Mouse (Mus musculus) liver, embryonic 13.5 days (tissue): ENCODE data around the gene Agap2. TPM values are rescaled to one million over a fixed set of nuclear protein-coding genes. Genes with fewer than 3 reads are reported as not detected.

Experiments used
- ATAC-seq: fragments of 200-750 bp; cut with Nextera tagmentation; 2 replicates; pipeline ENCODE4 v1.8.0; 2017; ENCODE audit warnings: low read depth, mild to moderate bottlenecking, moderate number of reproducible peaks, moderate library complexity
- DNase-seq: peaks from one replicate; pipeline ENCODE4 v3.0.0; 2022
- H3K27ac ChIP-seq: fragments of 300-500 bp; sonication (generic); 2 replicates; pipeline ENCODE4 v1.5.1; 2015; ENCODE audit warnings: moderate library complexity, mild to moderate bottlenecking, inconsistent platforms
- H3K27me3 ChIP-seq: fragments of 300-500 bp; sonication (generic); 2 replicates; pipeline ENCODE4 v1.6.1; 2015; ENCODE audit warnings: mild to moderate bottlenecking, inconsistent platforms
- H3K36me3 ChIP-seq: fragments of 300-500 bp; sonication (generic); 2 replicates; pipeline ENCODE4 v1.6.1; 2015; ENCODE audit warnings: mild to moderate bottlenecking, inconsistent platforms
- H3K4me1 ChIP-seq: fragments of 300-500 bp; sonication (generic); replicated peaks from 2 replicates; pipeline ENCODE4 v1.6.1; 2015; ENCODE audit warnings: inconsistent platforms
- H3K4me2 ChIP-seq: fragments of 300-500 bp; sonication (generic); 2 replicates; pipeline ENCODE4 v1.6.1; 2015; ENCODE audit warnings: inconsistent platforms, mild to moderate bottlenecking, moderate library complexity
- H3K4me3 ChIP-seq: fragments of 300-500 bp; sonication (generic); replicated peaks from 2 replicates; pipeline ENCODE4 v1.5.1; 2015; ENCODE audit warnings: mild to moderate bottlenecking, inconsistent platforms
- H3K9ac ChIP-seq: fragments of 300-500 bp; sonication (generic); 2 replicates; pipeline ENCODE4 v1.6.1; 2015; ENCODE audit warnings: mild to moderate bottlenecking, inconsistent platforms
- H3K9me3 ChIP-seq: fragments of 300-500 bp; sonication (generic); replicated peaks from 2 replicates; pipeline ENCODE4 v1.6.1; 2016; ENCODE audit warnings: inconsistent platforms
- WGBS: fragments of 180-500 bp; shearing (Covaris S2); methylation state at CpG from one replicate; pipeline ENCODE4 v1.1.7; 2015; ENCODE audit not compliant: insufficient replicate concordance; 5-methylcytosine and 5-hydroxymethylcytosine counted together
- polyA plus RNA-seq: library from polyadenylated mRNA; unstranded; fragments of >200 nt; fragmentation: Nextera tagmentation; extraction: Ambion mirVana; gene quantifications from 2 replicates; pipeline ENCODE4 v1.2.1, GENCODE M21; 2015

Agap2 gene
- polyA plus RNA-seq, 1 experiment from 2014 or later, result 0.41 TPM

- WGBS, result 3% methylated on average over 35 of the region's 49 CpGs
- H3K27ac ChIP-seq, result no peak overlapping the region
- H3K4me3 ChIP-seq, result peak overlapping the region; percentile 49
- peak overlapping the region; percentile 36 for H3K9ac ChIP-seq
- no peaks in the 10 kb centered on the region for H3K9me3 ChIP-seq
- H3K4me2 ChIP-seq, result peak overlapping the region; percentile 70
- peaks cover 87% of the 10 kb centered on the region for H3K27me3 ChIP-seq
- ATAC-seq, result no peak
- DNase-seq, result no peak
- peaks cover 79% of the 10 kb centered on the region for H3K4me1 ChIP-seq
- H3K36me3 ChIP-seq, result no peaks in the 10 kb centered on the region; the same call in 1 of the 2 replicates
Measured at GRCm38 (mm10) chr10:127078677-127079575, 3.8 kb downstream of the Agap2 start.

- 37% methylated on average over 64 of the region's 70 CpGs for WGBS
- no peak for DNase-seq
- H3K4me3 ChIP-seq, result peak overlapping the region; percentile 49
- peaks cover 88% of the 10 kb centered on the region for H3K27me3 ChIP-seq
- no peaks in the 10 kb centered on the region; the same call in 1 of the 2 replicates for H3K36me3 ChIP-seq
- H3K9me3 ChIP-seq, result no peaks in the 10 kb centered on the region
- no peak for ATAC-seq
- H3K4me2 ChIP-seq, result peak overlapping the region; percentile 70
- peak overlapping the region; percentile 36; the same call in 1 of the 2 replicates for H3K9ac ChIP-seq
- peaks cover 78% of the 10 kb centered on the region for H3K4me1 ChIP-seq
- H3K27ac ChIP-seq, result no peak overlapping the region
Measured at GRCm38 (mm10) chr10:127079665-127080391, 4.7 kb downstream of the Agap2 start.

GRCm38 (mm10) chr10:127080901-127081780 lies 6.1 kb downstream of the Agap2 start:
- Histone ChIP-seq H3K9ac (no peak overlapping the region), H3K27ac (no peak overlapping the region), H3K36me3 (no peaks in the 10 kb centered on the region; the same call in 1 of the 2 replicates), H3K4me1 (peaks cover 65% of the 10 kb centered on the region), H3K9me3 (no peaks in the 10 kb centered on the region), H3K4me2 (peak overlapping the region; percentile 50), H3K4me3 (peak overlapping the region; percentile 26), H3K27me3 (peaks cover 76% of the 10 kb centered on the region)
- DNase-seq, result no peak
- ATAC-seq, result no peak
- 22% methylated on average over 48 of the region's 48 CpGs for WGBS

GRCm38 (mm10) chr10:127081996-127082620 lies 7.0 kb downstream of the Agap2 start:
- Histone ChIP-seq H3K4me2 (peak overlapping the region; percentile 50; the same call in 1 of the 2 replicates), H3K27me3 (peaks cover 68% of the 10 kb centered on the region), H3K4me1 (peaks cover 56% of the 10 kb centered on the region), H3K9me3 (no peaks in the 10 kb centered on the region), H3K9ac (no peak overlapping the region), H3K36me3 (no peaks in the 10 kb centered on the region; the same call in 1 of the 2 replicates), H3K4me3 (no peak overlapping the region), H3K27ac (no peak overlapping the region)
- ATAC-seq (no peak), DNase-seq (no peak)
- 49% methylated on average over 8 of the region's 8 CpGs for WGBS

GRCm38 (mm10) chr10:127083292-127083914 lies 8.3 kb downstream of the Agap2 start:
- Histone ChIP-seq H3K4me2 (no peak overlapping the region), H3K9me3 (no peaks in the 10 kb centered on the region), H3K27me3 (peaks cover 56% of the 10 kb centered on the region), H3K9ac (no peak overlapping the region), H3K4me3 (no peak overlapping the region), H3K36me3 (no peaks in the 10 kb centered on the region; the same call in 1 of the 2 replicates), H3K4me1 (peaks cover 43% of the 10 kb centered on the region), H3K27ac (no peak overlapping the region)
- DNase-seq, result no peak
- WGBS, result 59% methylated on average over 8 of the region's 8 CpGs
- no peak for ATAC-seq

GRCm38 (mm10) chr10:127083915-127084306 lies 8.8 kb downstream of the Agap2 start:
- peaks cover 38% of the 10 kb centered on the region for H3K4me1 ChIP-seq
- no peak overlapping the region for H3K9ac ChIP-seq
- H3K4me2 ChIP-seq, result no peak overlapping the region
- WGBS, result 65% methylated on average over 5 of the region's 5 CpGs
- H3K27me3 ChIP-seq, result peaks cover 52% of the 10 kb centered on the region
- H3K27ac ChIP-seq, result no peak overlapping the region
- H3K9me3 ChIP-seq, result no peaks in the 10 kb centered on the region
- no peaks in the 10 kb centered on the region; the same call in 1 of the 2 replicates for H3K36me3 ChIP-seq
- no peak overlapping the region for H3K4me3 ChIP-seq
- DNase-seq, result no peak
- ATAC-seq, result no peak

GRCm38 (mm10) chr10:127085052-127085451 lies 10.0 kb downstream of the Agap2 start:
- DNase-seq (no peak), ATAC-seq (no peak)
- Histone ChIP-seq H3K27ac (no peak overlapping the region), H3K4me3 (no peak overlapping the region), H3K27me3 (peaks cover 52% of the 10 kb centered on the region), H3K9me3 (no peaks in the 10 kb centered on the region), H3K4me1 (peaks cover 27% of the 10 kb centered on the region), H3K4me2 (no peak overlapping the region), H3K9ac (no peak overlapping the region), H3K36me3 (no peaks in the 10 kb centered on the region)
- 75% methylated on average over 9 of the region's 9 CpGs for WGBS

GRCm38 (mm10) chr10:127085633-127086032 lies 10.5 kb downstream of the Agap2 start:
- Histone ChIP-seq H3K9ac (no peak overlapping the region), H3K27me3 (peaks cover 52% of the 10 kb centered on the region), H3K4me2 (no peak overlapping the region), H3K9me3 (no peaks in the 10 kb centered on the region), H3K4me1 (peaks cover 24% of the 10 kb centered on the region), H3K4me3 (no peak overlapping the region), H3K36me3 (no peaks in the 10 kb centered on the region), H3K27ac (no peak overlapping the region)
- 70% methylated on average over 6 of the region's 6 CpGs for WGBS
- ATAC-seq (no peak), DNase-seq (no peak)

- Histone ChIP-seq H3K4me3 (no peak overlapping the region), H3K36me3 (peaks cover 13% of the 10 kb centered on the region), H3K4me1 (peaks cover 40% of the 10 kb centered on the region), H3K9ac (no peak overlapping the region), H3K27me3 (peaks cover 35% of the 10 kb centered on the region), H3K27ac (no peak overlapping the region), H3K9me3 (no peaks in the 10 kb centered on the region), H3K4me2 (peak overlapping the region; percentile 44; the same call in 1 of the 2 replicates)
- no peak for DNase-seq
- no peak for ATAC-seq
- 50% methylated on average over 57 of the region's 57 CpGs for WGBS
Measured at GRCm38 (mm10) chr10:127090560-127091411, 15.7 kb downstream of the Agap2 start.
